Mouse (Mus musculus) MEL (cell line): Measurements from ENCODE around the gene Chmp1a. TPM values are rescaled to one million over a fixed set of nuclear protein-coding genes. Genes with fewer than 3 reads are reported as not detected.
A peak's percentile ranks its signal among the peaks of the same experiment; 100 is the strongest.

Experiments used
- DNase-seq: peaks from one replicate; pipeline ENCODE4 v3.0.0; 2011; ENCODE audit warnings: low read depth, low spot score
- H3K27ac ChIP-seq: 2 replicates; pipeline ENCODE4 v1.5.1; 2012; ENCODE audit warnings: low read depth, mild to moderate bottlenecking, control low read depth, low read length, moderate library complexity; ENCODE audit not compliant: control insufficient read depth
- H3K27me3 ChIP-seq, 2 experiments: fragments of 150-350 bp in 1 of 2; sonication (generic) in 1 of 2; 2 replicates each; pipeline ENCODE4 v1.6.1; 2012; ENCODE audit warnings: low read length in 2 of 2, mild to moderate bottlenecking in 2 of 2, improper control_type of control experiment in 1 of 2, moderate library complexity in 1 of 2; ENCODE audit not compliant: insufficient read depth in 2 of 2, control insufficient read depth in 1 of 2
- H3K36me3 ChIP-seq, 2 experiments: 2 replicates each; pipeline ENCODE4 v1.6.1; 2012 to 2014; ENCODE audit warnings: low read length in 2 of 2, improper control_type of control experiment in 1 of 2, inconsistent platforms in 1 of 2, mild to moderate bottlenecking in 1 of 2; ENCODE audit not compliant: insufficient read depth in 2 of 2, control insufficient read depth in 1 of 2
- H3K4me1 ChIP-seq, 2 experiments: fragments of 150-350 bp in 1 of 2; sonication (generic) in 1 of 2; 2 replicates each; pipeline ENCODE4 v1.6.1; 2012; ENCODE audit warnings: low read length in 2 of 2, improper control_type of control experiment in 1 of 2, mild to moderate bottlenecking in 1 of 2; ENCODE audit not compliant: insufficient read depth in 2 of 2, control insufficient read depth in 1 of 2
- H3K4me3 ChIP-seq, 2 experiments: fragments of 150-350 bp in 1 of 2; sonication (generic) in 1 of 2; 2 replicates each; pipeline ENCODE4 v1.5.1; 2012; ENCODE audit warnings: low read depth in 2 of 2, low read length in 2 of 2, mild to moderate bottlenecking in 2 of 2, moderate library complexity in 2 of 2, control low read depth in 1 of 2, improper control_type of control experiment in 1 of 2; ENCODE audit not compliant: control insufficient read depth in 1 of 2, insufficient read depth in 1 of 2
- H3K79me2 ChIP-seq: 2 replicates; pipeline ENCODE4 v1.6.1; 2012; ENCODE audit warnings: mild to moderate bottlenecking, low read length, moderate library complexity; ENCODE audit not compliant: control insufficient read depth, poor library complexity, insufficient read depth
- H3K9ac ChIP-seq: 2 replicates; pipeline ENCODE4 v1.6.1; 2012; ENCODE audit warnings: low read depth, mild to moderate bottlenecking, control low read depth, low read length, moderate library complexity; ENCODE audit not compliant: control insufficient read depth, poor library complexity, severe bottlenecking
- H3K9me3 ChIP-seq: fragments of 150-350 bp; sonication (generic); replicated peaks from 2 replicates; pipeline ENCODE4 v1.6.1; 2012; ENCODE audit warnings: mild to moderate bottlenecking, low read length, improper control_type of control experiment, moderate library complexity; ENCODE audit not compliant: insufficient read depth
- BHLHE40 ChIP-seq: IDR thresholded peaks from 2 replicates; pipeline ENCODE4 v1.6.1; 2012; ENCODE audit warnings: low read depth, mild to moderate bottlenecking, inconsistent platforms, low read length, improper control_type of control experiment, borderline replicate concordance
- CHD1 ChIP-seq: IDR thresholded peaks from 2 replicates; pipeline ENCODE4 v1.6.1; 2012; ENCODE audit warnings: low read depth, mild to moderate bottlenecking, inconsistent platforms, low read length, improper control_type of control experiment
- CHD2 ChIP-seq: IDR thresholded peaks from 2 replicates; pipeline ENCODE4 v1.6.1; 2011; ENCODE audit warnings: low read length, improper control_type of control experiment
- CTCF ChIP-seq, 3 experiments: IDR thresholded peaks in 2 of 3; conservative IDR thresholded peaks in 1 of 3; 2 replicates each; pipeline ENCODE4 v1.5.1; 2011 to 2012; ENCODE audit warnings: low read length in 3 of 3, low read depth in 2 of 3, mild to moderate bottlenecking in 2 of 3, improper control_type of control experiment in 1 of 3, inconsistent platforms in 1 of 3, mixed read lengths in 1 of 3, moderate library complexity in 1 of 3; ENCODE audit not compliant: control insufficient read depth in 1 of 3, insufficient read depth in 1 of 3, poor library complexity in 1 of 3, severe bottlenecking in 1 of 3
- E2F4 ChIP-seq: IDR thresholded peaks from 2 replicates; pipeline ENCODE4 v1.6.1; 2011; ENCODE audit warnings: low read depth, low read length, improper control_type of control experiment, borderline replicate concordance
- ELF1 ChIP-seq: IDR thresholded peaks from 2 replicates; pipeline ENCODE4 v1.6.1; 2014; ENCODE audit warnings: low read depth, mild to moderate bottlenecking, inconsistent platforms, low read length, improper control_type of control experiment, moderate library complexity
- EP300 ChIP-seq, 2 experiments: IDR thresholded peaks; 2 replicates each; pipeline ENCODE4 v1.6.1; 2011; ENCODE audit warnings: improper control_type of control experiment in 2 of 2, low read length in 2 of 2, low read depth in 1 of 2, mild to moderate bottlenecking in 1 of 2
- ETS1 ChIP-seq: IDR thresholded peaks from 2 replicates; pipeline ENCODE4 v1.6.1; 2012; ENCODE audit warnings: low read depth, mild to moderate bottlenecking, inconsistent platforms, low read length, improper control_type of control experiment, moderate library complexity
- GATA1 ChIP-seq: IDR thresholded peaks from 2 replicates; pipeline ENCODE4 v1.6.1; 2011; ENCODE audit warnings: low read depth, low read length, improper control_type of control experiment
- HCFC1 ChIP-seq: IDR thresholded peaks from 2 replicates; pipeline ENCODE4 v1.6.1; 2012; ENCODE audit warnings: low read depth, mild to moderate bottlenecking, inconsistent platforms, low read length, improper control_type of control experiment, moderate library complexity
- KAT2A ChIP-seq: conservative IDR thresholded peaks from 2 replicates; pipeline ENCODE4 v1.6.1; 2012; ENCODE audit warnings: low read depth, low read length, improper control_type of control experiment, inconsistent platforms
- MAX ChIP-seq: IDR thresholded peaks from 2 replicates; pipeline ENCODE4 v1.6.1; 2011; ENCODE audit warnings: low read length, improper control_type of control experiment
- MEF2A ChIP-seq: IDR thresholded peaks from 2 replicates; pipeline ENCODE4 v1.6.1; 2014; ENCODE audit warnings: low read depth, mild to moderate bottlenecking, inconsistent platforms, low read length, improper control_type of control experiment; ENCODE audit not compliant: poor library complexity, insufficient replicate concordance, severe bottlenecking; ENCODE audit errors: extremely low read depth
- MXI1 ChIP-seq: IDR thresholded peaks from 2 replicates; pipeline ENCODE4 v1.6.1; 2011; ENCODE audit warnings: mild to moderate bottlenecking, low read depth, low read length, improper control_type of control experiment
- NELFE ChIP-seq: IDR thresholded peaks from 2 replicates; pipeline ENCODE4 v1.6.1; 2011; ENCODE audit warnings: low read depth, low read length, improper control_type of control experiment
- NRF1 ChIP-seq: IDR thresholded peaks from 2 replicates; pipeline ENCODE4 v1.6.1; 2014; ENCODE audit warnings: low read depth, mild to moderate bottlenecking, inconsistent platforms, low read length, improper control_type of control experiment, moderate library complexity; ENCODE audit not compliant: poor library complexity, insufficient read depth, severe bottlenecking
- POLR2A ChIP-seq, 2 experiments: IDR thresholded peaks; 2 replicates each; pipeline ENCODE4 v1.6.1; 2011 to 2012; ENCODE audit warnings: low read length in 2 of 2, mild to moderate bottlenecking in 2 of 2, control low read depth in 1 of 2, improper control_type of control experiment in 1 of 2, low read depth in 1 of 2, moderate library complexity in 1 of 2; ENCODE audit not compliant: control insufficient read depth in 1 of 2, insufficient read depth in 1 of 2, poor library complexity in 1 of 2
- POLR2AphosphoS2 ChIP-seq: IDR thresholded peaks from 2 replicates; pipeline ENCODE4 v1.6.1; 2011; ENCODE audit warnings: low read length, improper control_type of control experiment
- POLR2AphosphoS5 ChIP-seq: IDR thresholded peaks from 2 replicates; pipeline ENCODE4 v1.6.1; 2012; ENCODE audit warnings: low read depth, borderline replicate concordance, mild to moderate bottlenecking, inconsistent platforms, low read length, moderate library complexity, mixed read lengths
- RAD21 ChIP-seq: IDR thresholded peaks from 2 replicates; pipeline ENCODE4 v1.6.1; 2011; ENCODE audit warnings: mild to moderate bottlenecking, low read depth, low read length, improper control_type of control experiment
- RCOR1 ChIP-seq: IDR thresholded peaks from 2 replicates; pipeline ENCODE4 v1.6.1; 2012; ENCODE audit warnings: low read depth, mild to moderate bottlenecking, inconsistent platforms, low read length, improper control_type of control experiment
- SMC3 ChIP-seq: IDR thresholded peaks from 2 replicates; pipeline ENCODE4 v1.6.1; 2011; ENCODE audit warnings: low read depth, low read length, improper control_type of control experiment
- TBP ChIP-seq: IDR thresholded peaks from 2 replicates; pipeline ENCODE4 v1.8.0; 2011; ENCODE audit warnings: low read depth, low read length, improper control_type of control experiment
- USF1 ChIP-seq: IDR thresholded peaks from 2 replicates; pipeline ENCODE4 v1.6.1; 2014; ENCODE audit warnings: low read depth, mild to moderate bottlenecking, inconsistent platforms, low read length, improper control_type of control experiment, moderate library complexity
- ZMIZ1 ChIP-seq: IDR thresholded peaks from 2 replicates; pipeline ENCODE4 v1.6.1; 2012; ENCODE audit warnings: low read depth, mild to moderate bottlenecking, inconsistent platforms, low read length, improper control_type of control experiment, moderate library complexity
- polyA plus RNA-seq, 2 experiments: library from polyadenylated mRNA; stranded (reverse) in 1 of 2; unstranded in 1 of 2; fragments of >175 nt in 1 of 2; fragments of >200 nt in 1 of 2; gene quantifications; 2 replicates each; pipeline versions ENCODE4 v1.2.1 to v1.2.4; 2012; ENCODE audit warnings: low replicate concordance in 2 of 2, low read depth in 1 of 2; ENCODE audit not compliant: insufficient read length in 2 of 2, insufficient read depth in 1 of 2, missing spikeins in 1 of 2
- total RNA-seq: library from RNA; depleted of rRNA; stranded (reverse); fragments of 300-350 nt; gene quantifications from 2 replicates; pipeline ENCODE4 v1.2.3, GENCODE M21; 2012

Chmp1a gene
- total and polyA plus RNA-seq, 3 experiments = 80.5 to 85.7 TPM; not detected in 1

- Histone ChIP-seq H3K79me2 (no peaks in the 10 kb centered on the region; the same call in 1 of the 2 replicates), H3K4me1 (peaks cover 0 to 9% of the 10 kb centered on the region in 2 experiments; a peak in 1 of 4 replicates), H3K36me3 (no peaks in the 10 kb centered on the region; a peak in 1 of 4 replicates), H3K27ac (no peak overlapping the region), H3K9ac (no peak overlapping the region), H3K9me3 (no peaks in the 10 kb centered on the region), H3K4me3 (no peak overlapping the region), H3K27me3 (no peaks in the 10 kb centered on the region; a peak in 1 of 4 replicates)
- no peak for DNase-seq
- TF ChIP-seq POLR2A (IDR thresholded peaks at IDR 0.05; ENCODE audit: control insufficient read depth in 1 of 2, insufficient read depth in 1 of 2, low read depth in 1 of 2, low read length in 2 of 2, poor library complexity in 1 of 2) (no peak), RCOR1 (no peak), ETS1 (no peak), BHLHE40 (no peak), POLR2AphosphoS5 (no peak), CHD1 (no peak), MAX (no peak), CTCF (IDR thresholded peaks at IDR 0.05 in 2 of 3, conservative IDR thresholded peaks at IDR 0.05 in 1 of 3; ENCODE audit: control insufficient read depth in 1 of 3, insufficient read depth in 1 of 3, low read depth in 2 of 3, low read length in 3 of 3, poor library complexity in 1 of 3, severe bottlenecking in 1 of 3) (no peak), POLR2AphosphoS2 (no peak), MXI1 (no peak), SMC3 (no peak), HCFC1 (no peak), USF1 (no peak), RAD21 (no peak)
Measured at GRCm38 (mm10) chr8:123233760-123234159, 21.2 kb upstream of the Chmp1a start.

GRCm38 (mm10) chr8:123233300-123233699, 20.7 kb upstream of the Chmp1a start:
- Histone ChIP-seq H3K9me3 (no peaks in the 10 kb centered on the region), H3K36me3 (no peaks in the 10 kb centered on the region; a peak in 1 of 4 replicates)

GRCm38 (mm10) chr8:123232553-123232952, 20.0 kb upstream of the Chmp1a start:
- Histone ChIP-seq H3K27ac (no peak overlapping the region), H3K27me3 (no peaks in the 10 kb centered on the region; a peak in 1 of 4 replicates), H3K9me3 (no peaks in the 10 kb centered on the region), H3K4me3 (no peak overlapping the region), H3K4me1 (peaks cover 0 to 9% of the 10 kb centered on the region in 2 experiments; a peak in 1 of 4 replicates), H3K9ac (no peak overlapping the region), H3K36me3 (no peaks in the 10 kb centered on the region; a peak in 1 of 4 replicates), H3K79me2 (no peaks in the 10 kb centered on the region; the same call in 1 of the 2 replicates)
- DNase-seq = no peak
- no peak for TF ChIP-seq E2F4
- TF ChIP-seq ZMIZ1 = no peak
- no peak for TF ChIP-seq KAT2A
- no peak for TF ChIP-seq CHD2
- no peak for TF ChIP-seq RAD21
- TF ChIP-seq MEF2A = no peak
- no peak for TF ChIP-seq POLR2A (IDR thresholded peaks at IDR 0.05; ENCODE audit: control insufficient read depth in 1 of 2, insufficient read depth in 1 of 2, low read depth in 1 of 2, low read length in 2 of 2, poor library complexity in 1 of 2)
- no peak for TF ChIP-seq GATA1
- TF ChIP-seq POLR2AphosphoS2 = no peak
- TF ChIP-seq NELFE = no peak
- no peak for TF ChIP-seq EP300 (IDR thresholded peaks at IDR 0.05; ENCODE audit: low read depth in 1 of 2, low read length in 2 of 2)
- no peak for TF ChIP-seq TBP
- no peak for TF ChIP-seq CHD1
- TF ChIP-seq NRF1 = no peak
- TF ChIP-seq ELF1 = no peak
- TF ChIP-seq MAX = no peak

More at GRCm38 (mm10) chr8:123233300-123233699, 20.7 kb upstream of the Chmp1a start:
- H3K9ac ChIP-seq = no peak overlapping the region
- no peaks in the 10 kb centered on the region; a peak in 1 of 4 replicates for H3K27me3 ChIP-seq
- no peak overlapping the region for H3K27ac ChIP-seq
- TF ChIP-seq POLR2AphosphoS5 (no peak), POLR2AphosphoS2 (0 out of 2 replicates have a peak, but pooled peaks have one; percentile 13)
- H3K4me1 ChIP-seq = peaks cover 0 to 9% of the 10 kb centered on the region in 2 experiments; a peak in 1 of 4 replicates
- no peak for DNase-seq
- H3K4me3 ChIP-seq = no peak overlapping the region
- no peaks in the 10 kb centered on the region; the same call in 1 of the 2 replicates for H3K79me2 ChIP-seq
